Mouse (Mus musculus) macrophage (primary cell): Measurements from ENCODE around the gene Hist1h2af. TPM values are rescaled to one million over a fixed set of nuclear protein-coding genes. Genes with fewer than 3 reads are reported as not detected.
"Not testable (repeated sequence)": the region's sequence is repeated elsewhere in the genome, so short reads cannot be mapped to it uniquely, and the experiment has no call there.

Experiments
- H3K27ac ChIP-seq: fragments of 350-480 bp; formaldehyde crosslinking; 2 replicates; pipeline ENCODE4 v1.9.0; 2021
- H3K36me3 ChIP-seq: fragments of 350-480 bp; formaldehyde crosslinking; 2 replicates; pipeline ENCODE4 v1.9.0; 2021; ENCODE audit errors: inconsistent target
- H3K4me3 ChIP-seq: fragments of 350-480 bp; formaldehyde crosslinking; 2 replicates; pipeline ENCODE4 v1.9.0; 2021; ENCODE audit errors: inconsistent target
- H3K79me2 ChIP-seq: fragments of 350-480 bp; formaldehyde crosslinking; 2 replicates; pipeline ENCODE4 v1.9.0; 2021; ENCODE audit errors: inconsistent target
- WGBS: methylation state at CpG from one replicate; pipeline ENCODE4 v1.1.7; 2026; ENCODE audit warnings: inconsistent platforms; ENCODE audit not compliant: missing documents; 5-methylcytosine and 5-hydroxymethylcytosine counted together
- polyA plus RNA-seq: library from polyadenylated mRNA; stranded (reverse); fragments of 250-400 nt; gene quantifications from 3 replicates; pipeline ENCODE4 v1.2.4, GENCODE M21; 2018; ENCODE audit warnings: inconsistent platforms

Gene Hist1h2af
- polyA plus RNA-seq, 1 experiment from 2014 or later, result not detected

DNA sequence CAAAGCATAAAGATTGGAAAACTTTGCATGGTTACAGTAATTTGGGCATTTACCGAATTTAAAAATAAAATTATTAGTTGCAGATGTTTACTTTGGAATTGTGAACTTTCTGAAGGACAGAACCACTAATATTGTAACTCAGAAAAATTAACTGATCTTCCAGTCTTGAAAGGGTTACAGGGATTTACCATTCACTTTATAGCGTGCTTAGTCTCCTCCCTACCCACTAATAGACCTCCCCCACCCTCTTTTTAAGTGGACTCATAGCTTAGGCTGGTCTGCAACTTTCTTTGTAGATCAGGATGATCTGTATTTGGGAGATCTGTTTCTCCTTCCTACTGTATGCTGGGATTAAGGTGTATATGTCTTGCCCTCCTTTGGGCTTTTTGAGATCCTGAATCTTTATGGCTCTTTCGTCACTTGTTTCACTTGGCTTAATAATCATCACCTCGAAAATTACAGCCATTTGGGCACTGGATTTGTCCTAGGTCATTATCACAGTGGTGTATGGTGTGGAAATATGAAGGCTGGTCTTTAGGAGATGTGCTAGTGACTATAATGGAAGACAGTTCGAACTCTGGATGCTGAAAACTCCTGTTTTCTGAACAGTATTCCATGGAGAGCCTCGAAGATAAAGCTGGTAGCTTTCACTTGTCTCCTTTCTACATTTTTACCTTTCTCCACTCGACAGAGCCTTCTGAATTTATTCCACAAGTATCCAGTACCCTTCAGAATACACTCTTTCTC is 2.5 kb downstream of the Hist1h2af start:
- peak overlapping the region; percentile 51 for H3K27ac ChIP-seq
- no peaks in the 10 kb centered on the region for H3K79me2 ChIP-seq
- H3K4me3 ChIP-seq, result peak overlapping the region; percentile 39
- no peaks in the 10 kb centered on the region for H3K36me3 ChIP-seq
- WGBS, result 45% methylated on average over 7 of the region's 7 CpGs

DNA sequence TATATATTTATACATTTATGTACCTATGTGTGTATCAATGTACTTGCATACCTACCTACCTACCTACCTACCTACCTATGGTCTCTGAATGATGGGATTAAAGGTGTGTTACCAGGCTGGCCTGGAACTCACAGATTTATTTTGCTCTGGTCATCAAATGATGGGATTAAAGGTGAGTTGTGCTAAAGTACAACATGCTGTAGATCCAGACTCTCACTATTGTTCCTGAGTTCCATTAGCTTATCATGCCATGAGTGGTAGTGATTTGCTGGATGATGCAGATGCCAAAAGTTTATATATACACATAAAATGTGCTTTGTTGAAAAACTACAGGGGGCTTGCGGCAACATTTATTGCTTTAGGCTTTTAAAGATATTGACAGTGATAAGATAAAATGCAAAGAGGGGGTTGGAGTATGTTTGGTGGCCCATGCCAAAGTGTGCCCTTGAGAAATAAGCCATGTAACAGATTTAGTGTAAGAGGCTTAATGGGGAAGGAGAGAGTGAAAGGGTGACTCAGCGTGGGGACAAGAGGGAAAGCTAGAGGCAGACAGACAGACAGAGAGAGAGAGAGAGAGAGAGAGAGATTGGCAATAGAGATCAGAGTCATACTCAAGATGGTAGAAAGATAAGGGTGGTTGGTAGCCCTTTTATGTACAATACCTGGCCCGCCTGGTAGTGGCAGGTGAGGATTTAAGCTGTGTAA is 3.5 kb downstream of the Hist1h2af start:
- peak overlapping the region; percentile 39; the same call in 1 of the 2 replicates for H3K4me3 ChIP-seq
- no peaks in the 10 kb centered on the region for H3K36me3 ChIP-seq
- no peaks in the 10 kb centered on the region for H3K79me2 ChIP-seq
- WGBS, result 75% methylated on average over 2 of the region's 3 CpGs
- peak overlapping the region; percentile 51; the same call in 1 of the 2 replicates for H3K27ac ChIP-seq

- no peaks in the 10 kb centered on the region for H3K36me3 ChIP-seq
- H3K27ac ChIP-seq, result no peak overlapping the region; the same call in 1 of the 2 replicates
- H3K79me2 ChIP-seq, result no peaks in the 10 kb centered on the region
- 79% methylated on average over 5 of the region's 5 CpGs for WGBS
- H3K4me3 ChIP-seq, result no peak overlapping the region
Observed at GRCm38 (mm10) chr13:23538249-23538648, 4.5 kb downstream of the Hist1h2af start.

DNA sequence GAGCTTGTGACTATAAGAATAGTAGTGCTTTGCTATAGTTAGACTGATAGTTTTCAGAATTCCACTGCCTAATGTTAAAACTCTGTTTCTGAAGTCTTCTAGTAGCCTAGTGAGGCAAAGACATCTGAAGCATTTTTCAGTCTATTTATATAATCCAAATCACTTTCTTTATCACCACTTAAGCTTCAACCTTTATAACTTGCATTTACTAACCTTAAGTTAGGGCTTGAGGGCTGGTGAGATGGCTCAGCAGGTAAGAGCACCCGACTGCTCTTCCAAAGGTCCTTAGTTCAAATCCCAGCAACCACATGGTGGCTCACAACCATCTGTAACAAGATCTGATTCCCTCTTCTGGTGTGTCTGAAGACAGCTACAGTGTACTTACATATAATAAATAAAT is 6.1 kb downstream of the Hist1h2af start:
- H3K36me3 ChIP-seq, H3K4me3 ChIP-seq, H3K79me2 ChIP-seq, H3K27ac ChIP-seq: not testable (repeated sequence)
- WGBS, result no CpG with 5 or more reads among the region's 1 CpGs

DNA sequence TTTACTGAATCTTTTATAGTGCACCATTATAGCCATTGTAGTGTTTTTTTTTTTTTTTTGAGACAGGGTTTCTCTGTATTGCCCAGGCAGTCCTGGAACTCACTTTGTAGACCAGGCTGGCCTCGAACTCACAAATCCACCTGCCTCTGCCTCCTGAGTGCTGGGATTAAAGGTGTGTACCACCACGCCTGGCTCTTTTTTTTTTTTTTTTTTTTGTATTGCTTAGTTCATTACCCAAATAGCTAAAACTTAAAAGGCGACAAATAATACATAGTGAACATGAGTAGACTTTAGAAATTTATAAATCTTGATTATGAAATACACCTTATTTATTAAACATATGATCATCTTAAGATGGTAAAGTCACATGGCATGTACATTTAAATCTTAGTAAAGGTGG is 7.8 kb downstream of the Hist1h2af start:
- H3K4me3 ChIP-seq, result peak overlapping the region; percentile 43; the same call in 1 of the 2 replicates
- WGBS, result 60% methylated on average over 1 of the region's 3 CpGs
- no peak overlapping the region for H3K27ac ChIP-seq
- H3K36me3 ChIP-seq, result no peaks in the 10 kb centered on the region
- H3K79me2 ChIP-seq, result no peaks in the 10 kb centered on the region

GRCm38 (mm10) chr13:23542225-23542980 is 8.7 kb downstream of the Hist1h2af start:
- peak overlapping the region; percentile 84 for H3K27ac ChIP-seq
- H3K36me3 ChIP-seq, H3K79me2 ChIP-seq: not testable (repeated sequence)
- peak overlapping the region; percentile 43 for H3K4me3 ChIP-seq
- WGBS, result 0% methylated on average over 2 of the region's 3 CpGs

- Histone ChIP-seq H3K27ac (peak within 1 kb of the TSS; percentile 84), H3K4me3 (peak within 1 kb of the TSS; percentile 43)
- not testable (repeated sequence) for H3K36me3 ChIP-seq, H3K79me2 ChIP-seq
- WGBS, result 2% methylated on average over 18 of the region's 42 CpGs
Observed at GRCm38 (mm10) chr13:23542999-23543607, 9.4 kb downstream of the Hist1h2af start, which contains the start of gene Hist1h2bh. Hist1h2bh (minus strand) TSS chr13:23543392.

DNA sequence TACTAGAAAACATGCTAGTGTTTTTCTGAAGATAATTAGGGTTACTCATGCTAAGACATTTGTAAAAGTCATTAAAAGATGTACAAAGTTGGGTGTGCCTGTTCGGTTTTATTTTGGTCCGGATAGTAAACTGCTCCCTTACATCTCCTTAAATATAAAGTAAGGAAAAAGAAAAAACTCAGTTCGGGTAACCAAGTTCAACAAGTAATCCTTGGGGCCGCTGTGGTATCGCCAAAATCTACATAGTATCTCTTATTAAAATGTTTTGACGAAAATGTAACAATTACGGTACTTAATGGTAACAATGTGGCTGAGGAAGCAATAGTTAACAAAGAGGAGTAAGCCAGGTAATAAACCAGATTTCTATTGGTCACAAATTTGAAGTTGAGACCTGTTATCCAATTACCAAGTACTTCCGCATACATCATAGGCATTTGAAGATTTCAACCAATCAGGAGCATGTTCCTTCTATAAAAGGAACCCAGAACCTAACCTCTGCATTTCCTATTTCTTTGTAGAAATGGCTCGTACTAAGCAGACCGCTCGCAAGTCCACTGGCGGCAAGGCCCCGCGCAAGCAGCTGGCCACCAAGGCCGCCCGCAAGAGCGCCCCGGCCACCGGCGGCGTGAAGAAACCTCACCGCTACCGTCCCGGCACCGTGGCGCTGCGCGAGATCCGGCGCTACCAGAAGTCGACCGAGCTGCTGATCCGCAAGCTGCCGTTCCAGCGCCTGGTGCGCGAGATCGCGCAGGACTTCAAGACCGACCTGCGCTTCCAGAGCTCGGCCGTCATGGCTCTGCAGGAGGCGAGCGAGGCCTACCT is 10.5 kb downstream of the Hist1h2af start, which contains the start of gene Hist1h3f:
Gene Hist1h3f (plus strand): TSS at position 88 of the 822 bp plus-strand sequence.
- 0% methylated on average over 15 of the region's 45 CpGs for WGBS
- Histone ChIP-seq H3K27ac (peak within 1 kb of the TSS; percentile 84), H3K4me3 (peak within 1 kb of the TSS; percentile 43)

DNA sequence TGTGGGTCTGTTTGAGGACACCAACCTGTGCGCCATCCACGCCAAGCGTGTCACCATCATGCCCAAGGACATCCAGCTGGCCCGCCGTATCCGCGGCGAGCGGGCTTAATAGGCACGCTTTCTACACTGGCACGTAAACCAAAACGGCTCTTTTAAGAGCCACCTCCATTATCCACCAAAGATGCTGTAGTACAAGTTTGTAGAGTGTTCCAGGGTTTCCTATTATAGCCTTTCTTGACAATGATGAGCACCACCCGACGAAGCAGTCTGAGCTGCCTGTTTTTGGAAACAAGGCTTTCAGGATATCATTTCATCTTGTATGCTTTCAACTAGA is 11.0 kb downstream of the Hist1h2af start:
- not testable (repeated sequence) for H3K27ac ChIP-seq

More for the DNA sequence above, 10.5 kb downstream of the Hist1h2af start, which contains the start of gene Hist1h3f:
- Histone ChIP-seq H3K79me2 (no peaks in the 10 kb centered on the region), H3K36me3 (no peaks in the 10 kb centered on the region)

GRCm38 (mm10) chr13:23546694-23547093 is 13.0 kb downstream of the Hist1h2af start:
- Histone ChIP-seq H3K36me3 (no peaks in the 10 kb centered on the region), H3K79me2 (no peaks in the 10 kb centered on the region), H3K27ac (no peak overlapping the region), H3K4me3 (no peak overlapping the region)
- 86% methylated on average over 5 of the region's 5 CpGs for WGBS

More for the DNA sequence above, 11.0 kb downstream of the Hist1h2af start:
- not testable (repeated sequence) for H3K36me3 ChIP-seq, H3K4me3 ChIP-seq, H3K79me2 ChIP-seq
- WGBS, result 0% methylated on average over 3 of the region's 14 CpGs

GRCm38 (mm10) chr13:23550761-23551145 is 17.0 kb downstream of the Hist1h2af start:
- H3K27ac ChIP-seq, result peak overlapping the region; percentile 53

GRCm38 (mm10) chr13:23551146-23551834 is 17.6 kb downstream of the Hist1h2af start, which contains the start of gene Hist1h4f:
Hist1h4f (minus strand) TSS chr13:23551648.
- H3K36me3 ChIP-seq, H3K79me2 ChIP-seq: not testable (repeated sequence)
- under 1% methylated on average over 33 of the region's 47 CpGs for WGBS
- Histone ChIP-seq H3K4me3 (peak within 1 kb of the TSS; percentile 13; the same call in 1 of the 2 replicates), H3K27ac (peak within 1 kb of the TSS; percentile 75)

More at GRCm38 (mm10) chr13:23550761-23551145, 17.0 kb downstream of the Hist1h2af start:
- Histone ChIP-seq H3K79me2 (no peaks in the 10 kb centered on the region), H3K4me3 (peak overlapping the region; percentile 13; the same call in 1 of the 2 replicates), H3K36me3 (no peaks in the 10 kb centered on the region)
- WGBS, result 12% methylated on average over 3 of the region's 3 CpGs
